Mouse (Mus musculus) left cerebral cortex, postnatal 10 days (tissue): Measurements from ENCODE around the gene Sptssa. TPM values are rescaled to one million over a fixed set of nuclear protein-coding genes. Genes with fewer than 3 reads are reported as not detected.

Experiments
- DNase-seq, 2 experiments: peaks; one replicate each; pipeline ENCODE4 v3.0.0; 2021 to 2022; ENCODE audit warnings: low spot score in 2 of 2, mixed read lengths in 1 of 2; ENCODE audit errors: extremely low spot score in 1 of 2
- intact Hi-C: fragments of 180-260 bp; cut with DNase I; formaldehyde crosslinking; loops from one replicate; pipeline ENCODE4 v1.15.1; 2025
- total RNA-seq, 2 experiments: library from RNA; stranded (reverse); gene quantifications; 2 replicates each; pipeline ENCODE4 v1.2.3; 2021

The Sptssa gene
- total RNA-seq, 2 experiments from 2014 or later = 43.8 to 44.2 TPM

- no peak for DNase-seq
- intact Hi-C loops = no loop called here
These were observed 853 bp upstream of the Sptssa start for GRCm38 (mm10) chr12:54657226-54657625.

- DNase-seq = peak in 1 of 2 experiments; percentile 13
- intact Hi-C loops = no loop called here
These were observed 356 bp downstream of the Sptssa start for GRCm38 (mm10) chr12:54656039-54656395.

GRCm38 (mm10) chr12:54655292-54656038, 908 bp downstream of the Sptssa start:
- intact Hi-C loops = no loop called here
- DNase-seq = no peak

GRCm38 (mm10) chr12:54654741-54655140, 1.6 kb downstream of the Sptssa start:
- no peak for DNase-seq
- intact Hi-C loops = no loop called here

- DNase-seq = no peak
- intact Hi-C loops = no loop called here
These were observed 2.2 kb downstream of the Sptssa start for GRCm38 (mm10) chr12:54654141-54654540.

- intact Hi-C loops = no loop called here
- no peak for DNase-seq
These were observed 4.0 kb downstream of the Sptssa start for GRCm38 (mm10) chr12:54652346-54652745.

- DNase-seq = no peak
- intact Hi-C loops = no loop called here
These were observed 4.6 kb downstream of the Sptssa start for GRCm38 (mm10) chr12:54651820-54652219.

- DNase-seq = no peak
These were observed 5.2 kb downstream of the Sptssa start for GRCm38 (mm10) chr12:54651158-54651557.

GRCm38 (mm10) chr12:54644947-54645346, 11.4 kb downstream of the Sptssa start:
- intact Hi-C loops = no loop called here
- DNase-seq = no peak

More at GRCm38 (mm10) chr12:54651158-54651557, 5.2 kb downstream of the Sptssa start:
- intact Hi-C loops = no loop called here

GRCm38 (mm10) chr12:54643320-54643892, 13.0 kb downstream of the Sptssa start:
- intact Hi-C loops = no loop called here
- DNase-seq = no peak

GRCm38 (mm10) chr12:54641374-54641773, 15.0 kb downstream of the Sptssa start:
- intact Hi-C loops = no loop called here
- DNase-seq = no peak

GRCm38 (mm10) chr12:54640259-54640658, 16.1 kb downstream of the Sptssa start:
- no peak for DNase-seq
- intact Hi-C loops = no loop called here

GRCm38 (mm10) chr12:54637033-54637432, 19.3 kb downstream of the Sptssa start:
- DNase-seq = no peak
- intact Hi-C loops = no loop called here

- intact Hi-C loops = no loop called here
- no peak for DNase-seq
These were observed 24.2 kb downstream of the Sptssa start for GRCm38 (mm10) chr12:54632141-54632540.

GRCm38 (mm10) chr12:54621942-54622341, 34.4 kb downstream of the Sptssa start:
- intact Hi-C loops = no loop called here
- no peak for DNase-seq

- intact Hi-C loops = no loop called here
- no peak for DNase-seq
These were observed 36.2 kb downstream of the Sptssa start for GRCm38 (mm10) chr12:54620042-54620705.

GRCm38 (mm10) chr12:54608988-54609387, 47.4 kb downstream of the Sptssa start:
- intact Hi-C loops = no loop called here
- no peak for DNase-seq

- intact Hi-C loops = no loop called here
- DNase-seq = no peak
These were observed 51.2 kb downstream of the Sptssa start for GRCm38 (mm10) chr12:54605203-54605602.

GRCm38 (mm10) chr12:54603542-54604167, 52.7 kb downstream of the Sptssa start:
- intact Hi-C loops = no loop called here
- no peak for DNase-seq

GRCm38 (mm10) chr12:54600482-54600881, 55.9 kb downstream of the Sptssa start:
- DNase-seq = no peak
- intact Hi-C loops = no loop called here
